Mouse (Mus musculus): ENCODE results near the gene Meis2. TPM values are rescaled to one million over a fixed set of nuclear protein-coding genes. Genes with fewer than 3 reads are reported as not detected.
A peak's percentile ranks its signal among the peaks of the same experiment; 100 is the strongest.

The Meis2 gene
- polyA plus RNA-seq, 1 experiment from 2014 or later, result 41.5 TPM

- peak overlapping the region; percentile 17 for H3K4me3 ChIP-seq (replicated peaks)
- H3K27ac ChIP-seq, result no peak overlapping the region
- 45% methylated on average over 9 of the region's 9 CpGs for WGBS
Observed at GRCm38 (mm10) chr2:116058511-116058910, 7.1 kb downstream of the Meis2 start.

GRCm38 (mm10) chr2:116056826-116057225 lies 8.8 kb downstream of the Meis2 start:
- H3K27ac ChIP-seq, result no peak overlapping the region
- H3K27me3 ChIP-seq (replicated peaks), result no peaks in the 10 kb centered on the region; the same call in 1 of the 2 replicates
- H3K36me3 ChIP-seq, result no peaks in the 10 kb centered on the region
- peak overlapping the region; percentile 77 for H3K4me2 ChIP-seq (replicated peaks)
- H3K4me1 ChIP-seq (replicated peaks), result 0 out of 2 replicates have a peak, but pooled peaks cover 4% of the 10 kb centered on the region
- no peak overlapping the region for H3K9ac ChIP-seq
- ATAC-seq, result no peak
- no peaks in the 10 kb centered on the region for H3K9me3 ChIP-seq
- peak overlapping the region; percentile 17 for H3K4me3 ChIP-seq (replicated peaks)
- WGBS, result 44% methylated on average over 7 of the region's 7 CpGs

More at GRCm38 (mm10) chr2:116058511-116058910, 7.1 kb downstream of the Meis2 start:
- H3K4me2 ChIP-seq (replicated peaks), result peak overlapping the region; percentile 77
- H3K27me3 ChIP-seq (replicated peaks), result no peaks in the 10 kb centered on the region; the same call in 1 of the 2 replicates
- H3K9me3 ChIP-seq, result no peaks in the 10 kb centered on the region
- H3K36me3 ChIP-seq, result no peaks in the 10 kb centered on the region
- no peak for ATAC-seq
- peak overlapping the region; percentile 32; the same call in 1 of the 2 replicates for H3K9ac ChIP-seq
- no peaks in the 10 kb centered on the region for H3K4me1 ChIP-seq (replicated peaks)

- Histone ChIP-seq H3K9me3 (no peaks in the 10 kb centered on the region), H3K4me3 (replicated peaks) (peak overlapping the region; percentile 17; the same call in 1 of the 2 replicates), H3K9ac (peak overlapping the region; percentile 22), H3K27me3 (replicated peaks) (no peaks in the 10 kb centered on the region; the same call in 1 of the 2 replicates), H3K4me2 (replicated peaks) (peak overlapping the region; percentile 77), H3K4me1 (replicated peaks) (0 out of 2 replicates have a peak, but pooled peaks cover 4% of the 10 kb centered on the region), H3K36me3 (no peaks in the 10 kb centered on the region), H3K27ac (no peak overlapping the region)
- ATAC-seq, result no peak
- WGBS, result 44% methylated on average over 13 of the region's 13 CpGs
Observed at GRCm38 (mm10) chr2:116055686-116056620, 9.7 kb downstream of the Meis2 start.

GRCm38 (mm10) chr2:116053931-116054330 lies 11.7 kb downstream of the Meis2 start:
- no peak overlapping the region for H3K4me3 ChIP-seq (replicated peaks)
- no peak for ATAC-seq
- H3K27ac ChIP-seq, result no peak overlapping the region
- no peaks in the 10 kb centered on the region for H3K36me3 ChIP-seq
- H3K4me2 ChIP-seq (replicated peaks), result peak overlapping the region; percentile 2; the same call in 1 of the 2 replicates
- 0 out of 2 replicates have a peak, but pooled peaks cover 4% of the 10 kb centered on the region for H3K4me1 ChIP-seq (replicated peaks)
- WGBS, result 57% methylated on average over 5 of the region's 5 CpGs
- no peak overlapping the region for H3K9ac ChIP-seq
- no peaks in the 10 kb centered on the region for H3K9me3 ChIP-seq
- no peaks in the 10 kb centered on the region for H3K27me3 ChIP-seq (replicated peaks)

GRCm38 (mm10) chr2:116052688-116053421 lies 12.8 kb downstream of the Meis2 start:
- Histone ChIP-seq H3K9ac (no peak overlapping the region), H3K4me1 (replicated peaks) (0 out of 2 replicates have a peak, but pooled peaks cover 4% of the 10 kb centered on the region), H3K27me3 (replicated peaks) (no peaks in the 10 kb centered on the region), H3K4me2 (replicated peaks) (peak overlapping the region; percentile 9; the same call in 1 of the 2 replicates), H3K4me3 (replicated peaks) (no peak overlapping the region), H3K36me3 (no peaks in the 10 kb centered on the region), H3K27ac (0 out of 2 replicates have a peak overlapping the region, but pooled peaks have one; percentile 17), H3K9me3 (no peaks in the 10 kb centered on the region)
- ATAC-seq, result no peak

GRCm38 (mm10) chr2:116051906-116052614 lies 13.6 kb downstream of the Meis2 start:
- Histone ChIP-seq H3K4me2 (replicated peaks) (no peak overlapping the region; the same call in 1 of the 2 replicates), H3K4me1 (replicated peaks) (peaks cover 9% of the 10 kb centered on the region; the same call in 1 of the 2 replicates), H3K36me3 (no peaks in the 10 kb centered on the region), H3K27me3 (replicated peaks) (no peaks in the 10 kb centered on the region), H3K27ac (no peak overlapping the region), H3K9ac (no peak overlapping the region), H3K9me3 (no peaks in the 10 kb centered on the region), H3K4me3 (replicated peaks) (no peak overlapping the region)
- WGBS, result 56% methylated on average over 9 of the region's 9 CpGs
- no peak for ATAC-seq

DNA sequence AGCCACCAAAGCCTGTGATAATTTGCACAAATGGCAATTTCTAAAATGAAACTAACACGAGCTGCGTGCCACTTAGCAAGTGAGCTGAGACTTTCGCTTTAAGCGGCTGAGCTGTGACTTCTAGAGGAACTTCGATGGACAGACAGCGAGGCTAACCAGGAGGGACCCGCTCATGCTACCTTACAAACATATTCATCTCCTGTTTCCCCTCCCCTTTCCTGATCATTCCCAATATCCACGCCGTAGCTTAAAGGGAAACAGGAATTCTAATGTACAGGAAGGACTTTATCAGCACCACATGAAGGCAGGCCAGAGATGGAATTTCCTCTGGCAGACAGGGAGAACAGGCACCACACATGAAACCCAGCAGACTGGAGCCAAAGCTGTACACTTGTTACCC lies 15.9 kb downstream of the Meis2 start:
- Histone ChIP-seq H3K9ac (no peak overlapping the region), H3K27me3 (replicated peaks) (no peaks in the 10 kb centered on the region), H3K4me2 (replicated peaks) (no peak overlapping the region), H3K36me3 (no peaks in the 10 kb centered on the region), H3K4me3 (replicated peaks) (no peak overlapping the region), H3K9me3 (no peaks in the 10 kb centered on the region), H3K4me1 (replicated peaks) (peaks cover 17% of the 10 kb centered on the region), H3K27ac (0 out of 2 replicates have a peak overlapping the region, but pooled peaks have one; percentile 19)
- 0 out of 2 replicates have a peak, but pooled peaks have one; percentile 30 for ATAC-seq
- WGBS, result 65% methylated on average over 9 of the region's 9 CpGs

DNA sequence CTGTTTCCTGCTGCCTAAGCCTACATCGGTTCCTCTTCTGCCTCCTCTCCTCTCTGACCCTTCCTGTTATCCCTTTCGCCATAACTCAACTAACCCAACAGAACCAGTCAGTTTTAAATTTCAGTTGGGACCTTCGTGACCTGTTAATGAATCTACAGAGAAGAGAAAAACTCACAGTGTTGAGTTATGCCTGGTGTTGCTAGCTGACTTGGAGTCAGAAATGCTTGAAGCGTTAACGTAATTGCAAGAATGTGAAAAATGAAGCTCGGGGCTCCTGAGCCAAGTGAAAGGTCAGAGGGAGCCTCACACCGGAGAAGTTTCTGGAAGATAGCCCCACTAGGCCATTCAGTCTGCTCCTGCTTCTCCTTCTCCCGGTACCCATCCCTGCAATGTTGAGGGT lies 18.3 kb downstream of the Meis2 start:
- Histone ChIP-seq H3K4me3 (replicated peaks) (no peak overlapping the region), H3K27me3 (replicated peaks) (no peaks in the 10 kb centered on the region), H3K9ac (no peak overlapping the region), H3K4me2 (replicated peaks) (no peak overlapping the region), H3K4me1 (replicated peaks) (peaks cover 14% of the 10 kb centered on the region), H3K36me3 (no peaks in the 10 kb centered on the region), H3K27ac (0 out of 2 replicates have a peak overlapping the region, but pooled peaks have one; percentile 4), H3K9me3 (no peaks in the 10 kb centered on the region)
- WGBS, result 30% methylated on average over 8 of the region's 8 CpGs
- no peak for ATAC-seq

- peak; percentile 41; the same call in 1 of the 2 replicates for ATAC-seq
- H3K27ac ChIP-seq, result 0 out of 2 replicates have a peak overlapping the region, but pooled peaks have one; percentile 27
Observed at GRCm38 (mm10) chr2:116045048-116045447, 20.6 kb downstream of the Meis2 start.

DNA sequence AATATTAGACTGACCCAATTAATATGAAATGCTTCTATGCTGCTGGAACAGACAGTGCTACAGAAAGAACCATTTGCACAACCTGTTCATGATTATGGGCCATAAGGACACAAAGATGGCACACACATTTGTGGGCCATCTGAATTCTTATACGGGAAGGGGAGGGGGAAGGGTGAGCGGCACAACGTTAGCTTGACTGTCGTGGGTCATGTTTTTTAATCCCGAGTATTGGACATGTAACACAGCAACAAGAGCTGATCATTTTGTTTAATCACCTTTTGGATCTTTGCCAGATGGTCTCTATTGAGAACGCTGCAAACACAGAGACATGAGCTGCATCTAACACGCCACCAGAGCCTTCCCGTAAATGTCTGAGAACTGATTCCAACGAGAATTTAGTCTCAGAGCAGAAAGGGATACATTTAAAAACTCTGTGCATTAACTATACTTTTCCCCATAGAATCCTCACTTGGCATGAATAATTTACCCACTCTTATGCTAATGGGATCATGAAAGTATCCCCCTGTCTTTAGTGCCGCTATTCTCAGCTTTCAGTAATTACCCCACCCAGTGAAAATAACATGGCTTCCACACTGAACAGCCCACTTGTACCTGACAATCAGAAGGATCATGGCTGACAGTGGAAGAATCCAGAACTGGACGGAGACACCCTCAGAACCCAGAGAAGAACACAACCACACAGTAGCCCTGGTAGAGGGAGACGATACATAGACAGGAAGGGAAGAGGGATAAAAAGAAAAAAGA lies 22.5 kb downstream of the Meis2 start:
- no peak overlapping the region for H3K9ac ChIP-seq
- no peaks in the 10 kb centered on the region for H3K9me3 ChIP-seq
- no peak for ATAC-seq
- no peak overlapping the region for H3K4me3 ChIP-seq (replicated peaks)
- peaks cover 14% of the 10 kb centered on the region for H3K4me1 ChIP-seq (replicated peaks)
- 78% methylated on average over 12 of the region's 12 CpGs for WGBS
- H3K36me3 ChIP-seq, result no peaks in the 10 kb centered on the region
- H3K27ac ChIP-seq, result no peak overlapping the region
- H3K4me2 ChIP-seq (replicated peaks), result no peak overlapping the region
- no peaks in the 10 kb centered on the region for H3K27me3 ChIP-seq (replicated peaks)

More at GRCm38 (mm10) chr2:116045048-116045447, 20.6 kb downstream of the Meis2 start:
- Histone ChIP-seq H3K9me3 (no peaks in the 10 kb centered on the region), H3K4me2 (replicated peaks) (no peak overlapping the region), H3K4me1 (replicated peaks) (peaks cover 14% of the 10 kb centered on the region), H3K36me3 (no peaks in the 10 kb centered on the region), H3K27me3 (replicated peaks) (no peaks in the 10 kb centered on the region), H3K9ac (no peak overlapping the region), H3K4me3 (replicated peaks) (no peak overlapping the region)
- 29% methylated on average over 7 of the region's 7 CpGs for WGBS

- Histone ChIP-seq H3K4me2 (replicated peaks) (no peak overlapping the region), H3K4me3 (replicated peaks) (no peak overlapping the region), H3K9ac (no peak overlapping the region), H3K36me3 (no peaks in the 10 kb centered on the region), H3K4me1 (replicated peaks) (peaks cover 12% of the 10 kb centered on the region), H3K27me3 (replicated peaks) (no peaks in the 10 kb centered on the region), H3K9me3 (no peaks in the 10 kb centered on the region), H3K27ac (no peak overlapping the region)
- ATAC-seq, result no peak
- WGBS, result 68% methylated on average over 9 of the region's 9 CpGs
Observed at GRCm38 (mm10) chr2:116042447-116042846, 23.2 kb downstream of the Meis2 start.

Measured in intestine, embryonic 15.5 days (tissue).